Mouse (Mus musculus): ENCODE data around the gene Zfp775.
"Not testable (repeated sequence)": the region's sequence is repeated elsewhere in the genome, so short reads cannot be mapped to it uniquely, and the experiment has no call there.

The Zfp775 gene

GRCm38 (mm10) chr6:48591221-48591845 lies 10.5 kb upstream of the Zfp775 start:
- no peak for DNase-seq (ENCODE audit: low spot score)

DNA sequence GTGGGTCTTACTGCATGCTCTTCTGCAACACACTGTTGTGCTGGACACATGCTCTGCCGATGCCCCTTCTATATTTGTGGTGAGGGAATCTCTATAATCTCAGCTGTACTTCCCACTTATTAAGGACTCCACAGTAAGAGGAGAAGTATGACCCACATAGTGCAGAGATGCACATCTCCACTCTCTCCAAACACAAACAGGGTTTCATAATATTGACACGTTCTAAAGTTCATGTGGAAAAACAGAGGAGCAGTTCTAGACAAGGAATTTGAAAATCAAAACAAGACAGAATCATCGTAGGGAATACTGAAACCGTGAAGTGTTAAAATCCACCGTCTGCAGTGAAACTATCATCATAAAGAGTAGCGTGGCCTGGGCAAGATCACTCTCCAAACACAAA lies 10.0 kb upstream of the Zfp775 start:
- no peak for DNase-seq (ENCODE audit: low spot score)

GRCm38 (mm10) chr6:48593158-48594042 lies 8.5 kb upstream of the Zfp775 start, which contains the start of the genes Repin1 and Gm44965:
TSS of gene Repin1 (plus strand) at chr6:48593883.
TSS of gene Gm44965 (plus strand) at chr6:48593941.
- DNase-seq (ENCODE audit: low spot score), result peak; percentile 91

- no peak for DNase-seq (ENCODE audit: low spot score)
Measured at GRCm38 (mm10) chr6:48594043-48594738, 7.7 kb upstream of the Zfp775 start.

DNA sequence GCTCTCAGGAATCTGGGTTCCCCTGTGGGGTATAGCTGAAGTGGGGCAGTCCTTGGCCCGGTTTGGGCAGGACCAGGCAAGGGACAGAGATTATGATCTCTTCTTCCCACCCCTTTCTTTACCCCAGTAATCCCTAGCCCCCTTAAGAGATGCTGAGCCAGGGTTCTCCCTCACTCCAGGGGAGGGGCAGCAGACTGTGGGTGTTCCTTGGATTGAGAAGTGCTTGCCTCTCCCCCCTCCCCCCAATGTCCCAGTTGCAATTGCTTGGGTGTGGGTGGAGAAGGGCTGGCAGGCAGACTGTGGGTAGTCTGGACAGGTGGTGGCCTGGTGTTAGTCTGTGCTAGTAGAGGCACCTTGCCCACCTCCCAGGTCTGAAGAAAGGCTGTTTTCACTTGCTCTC lies 6.6 kb upstream of the Zfp775 start:
- no peak for DNase-seq (ENCODE audit: low spot score)

- no peak for DNase-seq (ENCODE audit: low spot score)
Measured at GRCm38 (mm10) chr6:48596545-48597232, 5.2 kb upstream of the Zfp775 start.

- DNase-seq (ENCODE audit: low spot score), result no peak
Measured at GRCm38 (mm10) chr6:48597233-48597625, 4.6 kb upstream of the Zfp775 start.

GRCm38 (mm10) chr6:48600594-48600993 lies 1.3 kb upstream of the Zfp775 start:
- DNase-seq (ENCODE audit: low spot score), result no peak

DNA sequence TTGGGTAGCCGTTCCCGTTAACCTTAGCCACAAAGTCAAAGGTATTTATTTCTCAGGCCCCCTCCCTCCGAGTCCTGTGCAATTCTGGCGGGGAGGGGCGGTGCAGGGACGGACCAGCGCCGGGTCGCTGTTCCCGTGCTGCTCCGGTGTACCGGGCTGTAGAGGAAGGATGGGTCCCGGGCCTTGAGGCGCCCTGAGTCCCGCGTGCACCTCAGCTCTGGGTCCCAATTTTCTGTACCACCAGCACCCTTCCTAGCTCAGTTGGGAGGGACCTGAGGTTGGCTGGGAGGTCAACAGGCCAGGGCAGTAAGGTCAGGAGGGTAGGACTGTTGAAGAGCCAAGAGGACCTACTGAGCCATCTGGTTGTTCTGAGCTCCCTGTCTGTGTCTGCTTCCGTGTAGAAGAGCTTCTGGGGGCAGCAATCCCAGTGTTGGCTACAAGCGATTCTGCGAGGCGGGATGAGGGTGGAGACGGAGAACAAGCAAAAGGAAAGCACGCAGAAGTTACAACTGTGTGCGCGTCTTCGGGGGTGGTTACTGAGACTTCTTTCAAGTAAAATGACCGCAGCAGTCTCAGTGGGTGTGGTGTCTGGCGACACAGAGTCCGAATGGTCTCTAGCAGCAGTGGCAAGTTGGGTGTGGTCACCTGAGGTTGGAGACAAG lies 348 bp downstream of the Zfp775 start:
- no peak for DNase-seq (ENCODE audit: low spot score)

GRCm38 (mm10) chr6:48608124-48608523 lies 6.3 kb downstream of the Zfp775 start:
- DNase-seq (ENCODE audit: low spot score), result no peak

DNA sequence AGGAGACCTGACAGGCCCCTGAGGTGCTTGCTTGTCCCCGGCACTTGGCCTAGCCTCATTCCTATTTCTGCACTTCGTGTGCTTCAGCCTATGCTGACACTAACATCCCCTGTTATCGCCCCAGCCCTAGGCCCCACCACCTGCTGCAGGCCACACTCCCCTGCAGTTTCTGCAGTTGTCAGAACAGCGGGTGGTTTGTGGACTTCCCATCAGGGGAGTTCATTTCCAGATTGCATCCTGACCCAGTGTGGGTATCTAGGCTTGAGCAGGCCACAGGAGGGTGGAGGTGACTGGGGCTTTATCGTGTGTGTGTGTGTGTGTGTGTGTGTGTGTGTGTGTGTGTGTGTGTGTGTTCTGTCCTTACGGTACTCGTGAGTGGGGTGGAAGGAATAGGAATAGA lies 7.6 kb downstream of the Zfp775 start:
- DNase-seq (ENCODE audit: low spot score), result no peak

- no peak for DNase-seq (ENCODE audit: low spot score)
Measured at GRCm38 (mm10) chr6:48610657-48611056, 8.8 kb downstream of the Zfp775 start.

DNA sequence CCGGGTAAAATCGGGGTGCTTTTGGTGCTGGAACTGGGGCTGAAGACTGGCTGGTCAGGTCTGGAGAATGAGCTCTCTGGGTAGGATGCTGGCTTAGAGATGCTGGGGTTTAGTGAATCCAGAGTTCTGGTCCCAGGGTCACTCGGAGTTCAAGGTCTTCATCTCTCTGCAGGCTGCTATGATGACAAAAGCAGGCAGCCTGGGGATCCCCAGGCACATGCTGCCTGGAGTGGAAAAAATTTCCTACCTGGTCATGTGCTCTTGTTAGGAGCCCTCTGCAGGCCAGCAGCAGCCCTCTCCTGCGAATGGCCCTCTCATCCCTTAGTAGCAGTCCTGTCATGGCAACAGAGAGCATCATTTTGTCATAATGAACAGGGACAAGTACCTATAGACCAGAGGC lies 11.6 kb downstream of the Zfp775 start:
- no peak for DNase-seq (ENCODE audit: low spot score)

- no peak for DNase-seq (ENCODE audit: low spot score)
Measured at GRCm38 (mm10) chr6:48614756-48615155, 12.9 kb downstream of the Zfp775 start.

DNA sequence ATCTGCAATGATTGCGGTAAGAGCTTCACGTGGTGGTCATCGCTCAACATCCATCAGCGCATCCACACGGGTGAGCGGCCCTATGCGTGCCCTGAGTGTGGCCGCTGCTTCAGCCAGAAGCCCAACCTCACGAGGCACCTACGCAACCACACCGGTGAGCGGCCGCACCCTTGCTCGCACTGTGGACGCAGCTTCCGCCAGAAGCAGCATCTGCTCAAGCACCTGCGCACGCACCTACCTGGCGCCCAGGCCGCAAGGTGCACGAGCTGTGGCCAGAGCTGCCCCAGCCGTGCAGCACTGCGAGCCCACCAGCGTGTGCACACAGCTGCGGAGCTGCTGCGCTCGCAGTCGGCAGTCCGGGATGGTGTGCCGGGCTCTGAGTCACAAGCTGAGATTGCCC lies 18.2 kb downstream of the Zfp775 start:
- DNase-seq (ENCODE audit: low spot score), result no peak

DNA sequence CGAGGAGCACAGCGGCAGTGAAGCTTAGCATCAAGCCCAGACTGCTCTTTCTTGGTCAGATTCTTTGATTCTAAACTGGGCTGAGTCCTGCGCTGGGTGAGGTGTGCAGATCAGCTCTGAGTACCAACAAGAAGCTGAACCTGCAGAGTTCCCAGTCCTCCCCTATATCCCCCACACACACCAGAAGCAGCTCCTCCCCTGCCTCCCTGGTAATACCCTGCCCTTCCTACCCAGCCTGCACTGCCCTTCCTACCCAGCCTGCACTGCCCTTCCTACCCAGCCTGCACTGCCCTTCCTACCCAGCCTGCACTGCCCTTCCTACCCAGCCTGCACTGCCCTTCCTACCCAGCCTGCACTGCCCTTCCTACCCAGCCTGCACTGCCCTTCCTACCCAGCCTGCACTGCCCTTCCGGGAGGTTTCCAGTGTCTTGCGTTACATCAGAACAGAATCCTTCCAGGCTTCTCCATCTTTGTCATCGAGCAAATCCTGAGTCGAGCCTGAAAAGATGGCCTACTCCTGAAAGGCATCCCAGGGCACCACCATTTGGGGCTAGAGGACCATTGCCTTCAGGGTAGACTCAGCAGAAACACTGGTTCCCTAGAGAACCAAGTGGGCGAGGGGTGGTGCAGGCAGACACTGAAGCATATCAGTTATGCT lies 20.5 kb downstream of the Zfp775 start:
- DNase-seq (ENCODE audit: low spot score), result not testable (repeated sequence)

DNA sequence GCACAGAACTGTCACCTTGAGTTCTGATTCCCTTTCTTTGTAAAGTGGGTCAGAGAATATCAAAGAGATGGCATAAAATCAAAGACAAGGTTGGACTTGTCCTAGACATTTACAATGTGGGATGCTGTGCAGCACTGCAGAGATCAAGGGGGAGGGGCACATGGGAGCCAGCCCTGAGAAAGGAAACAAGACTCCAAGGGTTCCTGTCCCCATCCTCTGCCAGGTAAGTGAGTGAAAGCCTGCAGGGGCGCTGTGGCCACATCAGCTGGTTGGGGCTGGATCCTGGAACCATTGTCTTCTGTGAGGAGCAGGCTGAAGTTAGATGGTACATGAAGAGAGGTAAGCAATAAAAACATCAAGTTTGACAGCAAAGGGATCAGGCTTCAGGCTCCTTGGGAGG lies 21.6 kb downstream of the Zfp775 start:
- no peak for DNase-seq (ENCODE audit: low spot score)

DNA sequence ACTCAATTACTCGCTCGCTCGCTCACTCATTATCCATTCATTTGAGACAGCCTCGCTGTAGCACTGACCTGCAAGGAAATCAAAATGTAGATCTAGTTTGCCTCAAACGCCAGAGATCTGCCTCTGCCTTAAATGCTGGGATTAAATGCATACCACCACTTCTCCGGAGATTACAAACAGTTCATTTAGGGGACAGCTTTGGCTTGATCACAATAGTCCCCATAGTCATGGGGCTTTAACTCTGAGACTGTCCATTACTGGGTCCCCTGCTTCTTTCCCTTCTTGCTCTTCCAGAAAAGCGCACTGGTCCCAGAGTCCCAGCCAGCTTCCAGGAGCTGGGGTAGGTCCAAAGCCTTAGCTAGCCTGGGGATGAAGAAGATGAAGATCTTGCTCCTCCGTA lies 24.6 kb downstream of the Zfp775 start, which contains the start of gene AI854703:
AI854703 (plus strand) TSS at position 301 of the 400 bp plus-strand sequence.
- DNase-seq (ENCODE audit: low spot score), result no peak

DNA sequence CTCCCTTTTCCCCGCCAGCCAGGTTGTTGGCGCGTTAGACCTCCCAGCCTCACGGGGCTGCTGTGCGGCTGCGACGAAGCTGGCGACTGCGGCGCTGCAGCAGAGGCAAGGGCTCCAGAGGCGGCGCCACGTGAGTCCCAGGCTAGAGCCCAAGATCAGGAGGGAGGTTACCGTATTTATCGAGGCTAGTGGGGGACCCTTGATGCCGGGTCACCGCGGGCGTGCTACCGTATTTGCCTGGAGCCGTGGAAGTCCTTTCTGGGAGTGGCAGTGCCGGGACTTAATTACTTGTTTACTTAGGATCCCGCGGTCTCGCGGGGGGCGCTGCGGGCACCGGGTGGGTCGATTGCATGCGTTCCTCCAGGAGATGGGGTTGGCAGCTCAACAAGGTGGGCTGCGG lies 25.1 kb downstream of the Zfp775 start:
- peak; percentile 40 for DNase-seq (ENCODE audit: low spot score)

DNA sequence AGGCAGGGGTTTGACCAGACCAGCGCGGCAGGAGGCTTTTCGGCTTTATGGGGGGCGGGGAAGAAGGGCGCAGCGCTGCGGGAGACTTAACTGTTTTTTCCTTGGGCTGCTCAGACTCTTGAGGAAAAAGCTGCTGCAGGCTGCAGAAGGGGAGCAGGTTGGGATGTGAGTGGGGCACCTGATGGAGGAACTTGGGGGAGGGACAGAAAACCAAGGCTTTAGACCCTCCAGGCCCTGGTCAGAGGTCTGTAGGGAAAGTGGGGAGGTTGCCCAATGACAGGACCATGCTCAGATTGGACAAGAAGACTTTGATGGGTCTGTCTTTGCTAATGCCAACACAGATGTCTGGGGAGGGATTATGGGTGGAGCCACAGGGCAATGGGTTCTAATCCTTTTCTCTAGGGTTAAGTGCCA lies 25.7 kb downstream of the Zfp775 start:
- no peak for DNase-seq (ENCODE audit: low spot score)

DNA sequence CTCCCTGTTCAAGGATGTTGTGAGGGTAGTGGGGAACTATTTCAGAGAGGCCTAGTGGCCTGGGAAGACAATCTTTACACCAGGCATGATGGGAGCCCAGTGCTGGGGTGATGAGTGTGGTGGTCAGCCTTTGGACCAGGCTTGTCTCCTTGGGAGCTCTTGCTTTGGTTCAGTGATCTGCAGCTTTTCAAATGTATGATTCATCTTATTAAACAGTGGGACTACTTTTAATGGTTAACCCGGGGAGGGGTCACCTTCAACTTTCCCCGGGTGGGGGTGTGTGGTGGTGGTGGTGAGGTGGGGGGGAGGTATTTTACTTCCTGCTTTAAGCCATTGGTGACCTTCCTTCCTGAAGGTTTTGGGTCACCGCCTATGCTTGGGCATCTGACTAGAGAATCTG lies 26.5 kb downstream of the Zfp775 start:
- no peak for DNase-seq (ENCODE audit: low spot score)

All from ovary, adult 18-20 months (tissue).